Mouse (Mus musculus) heart, embryonic 14.5 days (tissue): ENCODE measurements around the gene Atrnl1. TPM values are rescaled to one million over a fixed set of nuclear protein-coding genes. Genes with fewer than 3 reads are reported as not detected.

ENCODE experiments used
- ATAC-seq: fragments of 200-750 bp; cut with Nextera tagmentation; 2 replicates; pipeline ENCODE4 v1.8.0; 2017; ENCODE audit warnings: low read depth, moderate TSS enrichment; ENCODE audit not compliant: insufficient number of reproducible peaks, insufficient read depth, low FRiP score
- H3K27ac ChIP-seq, 2 experiments: fragments of 200-500 bp in 1 of 2; fragments of 300-500 bp in 1 of 2; sonication (generic) in 1 of 2; replicated peaks in 1 of 2; 2 replicates each; pipeline ENCODE4 v1.5.1; 2012 to 2014; ENCODE audit warnings: low read depth in 2 of 2, low read length in 2 of 2, control low read depth in 1 of 2, mild to moderate bottlenecking in 1 of 2, mixed read lengths in 1 of 2; ENCODE audit not compliant: control insufficient read depth in 1 of 2, insufficient read depth in 1 of 2
- H3K27me3 ChIP-seq: fragments of 300-500 bp; sonication (generic); 2 replicates; pipeline ENCODE4 v1.6.1; 2014; ENCODE audit warnings: mild to moderate bottlenecking, low read length, control low read depth; ENCODE audit not compliant: control insufficient read depth, insufficient read depth
- H3K36me3 ChIP-seq: fragments of 300-500 bp; sonication (generic); 2 replicates; pipeline ENCODE4 v1.6.1; 2014; ENCODE audit warnings: mild to moderate bottlenecking, control low read depth, low read length, mixed read lengths; ENCODE audit not compliant: control insufficient read depth, insufficient read depth
- H3K4me1 ChIP-seq, 2 experiments: fragments of 200-500 bp in 1 of 2; fragments of 300-500 bp in 1 of 2; sonication (generic) in 1 of 2; 2 replicates each; pipeline ENCODE4 v1.6.1; 2012 to 2014; ENCODE audit warnings: low read length in 2 of 2, control low read depth in 1 of 2, mixed read lengths in 1 of 2; ENCODE audit not compliant: control insufficient read depth in 2 of 2, insufficient read depth in 2 of 2
- H3K4me2 ChIP-seq: fragments of 300-500 bp; sonication (generic); 2 replicates; pipeline ENCODE4 v1.6.1; 2014; ENCODE audit warnings: mild to moderate bottlenecking, low read length
- H3K4me3 ChIP-seq, 2 experiments: fragments of 200-500 bp in 1 of 2; fragments of 300-500 bp in 1 of 2; sonication (generic) in 1 of 2; 2 replicates each; pipeline ENCODE4 v1.5.1; 2012 to 2014; ENCODE audit warnings: low read length in 2 of 2, mild to moderate bottlenecking in 2 of 2, control low read depth in 1 of 2, low read depth in 1 of 2, moderate library complexity in 1 of 2; ENCODE audit not compliant: control insufficient read depth in 1 of 2, insufficient read depth in 1 of 2
- H3K9ac ChIP-seq: fragments of 300-500 bp; sonication (generic); 2 replicates; pipeline ENCODE4 v1.6.1; 2014; ENCODE audit warnings: mild to moderate bottlenecking, low read length
- H3K9me3 ChIP-seq: fragments of 300-500 bp; sonication (generic); 2 replicates; pipeline ENCODE4 v1.6.1; 2016; ENCODE audit warnings: low read length, control low read depth; ENCODE audit not compliant: control insufficient read depth
- WGBS: fragments of 180-500 bp; shearing (Covaris S2); extraction: QIAGEN DNeasy Blood & Tissue Kit; methylation state at CpG from one replicate; pipeline ENCODE4 v1.1.7; 2014; 5-methylcytosine and 5-hydroxymethylcytosine counted together
- polyA plus RNA-seq: library from polyadenylated mRNA; unstranded; fragments of >200 nt; fragmentation: Nextera tagmentation; extraction: Ambion mirVana; gene quantifications from 2 replicates; pipeline ENCODE4 v1.2.1, GENCODE M21; 2014

Atrnl1 gene
- polyA plus RNA-seq, 1 experiment from 2014 or later = 4.2 TPM

DNA sequence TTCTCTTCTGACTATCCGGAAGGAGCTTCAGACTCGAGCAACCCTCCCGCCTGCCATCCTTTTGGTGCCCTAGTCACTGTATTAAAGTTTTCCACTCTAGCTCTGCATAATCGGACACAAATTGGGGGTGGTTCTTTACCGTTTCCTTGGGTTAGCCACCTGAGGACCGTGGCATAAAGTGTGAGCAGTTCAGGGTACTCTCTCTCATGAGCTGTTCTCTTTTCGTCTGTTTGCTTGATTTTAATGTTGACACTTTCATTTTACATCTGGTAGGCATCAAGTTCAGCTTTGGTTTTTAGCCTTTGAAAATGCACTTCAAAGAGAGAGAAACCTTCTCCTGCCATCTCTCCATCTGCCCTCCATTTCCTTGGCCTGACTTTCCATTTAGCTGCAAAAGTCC, 484.9 kb downstream of the Atrnl1 start:
- Histone ChIP-seq H3K36me3 (no peaks in the 10 kb centered on the region), H3K27me3 (no peaks in the 10 kb centered on the region), H3K9ac (no peak overlapping the region), H3K4me1 (no peaks in the 10 kb centered on the region), H3K4me2 (no peak overlapping the region), H3K4me3 (no peak overlapping the region), H3K27ac (no peak overlapping the region), H3K9me3 (peaks cover 6% of the 10 kb centered on the region; the same call in 1 of the 2 replicates)
- ATAC-seq = no peak
- 75% methylated on average over 7 of the region's 7 CpGs for WGBS

DNA sequence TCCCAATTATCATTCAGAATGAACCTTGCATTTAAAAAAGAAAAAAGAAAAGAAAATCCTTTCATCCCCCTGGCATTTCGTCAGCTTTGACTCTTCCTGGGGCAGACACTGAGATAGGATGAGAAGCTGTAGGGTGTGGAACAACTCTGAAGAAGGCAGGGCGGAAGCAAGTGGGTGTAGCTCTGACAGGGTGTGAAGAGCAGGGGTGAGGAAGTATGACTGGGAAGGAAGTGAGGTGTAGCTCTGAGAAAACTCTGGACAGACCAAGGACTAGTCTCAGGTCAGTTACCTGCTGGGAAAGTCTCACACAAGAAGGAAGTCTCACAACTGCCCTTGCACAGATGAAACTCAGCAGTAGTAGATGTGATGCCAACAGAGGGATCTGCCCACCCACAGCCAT, 486.4 kb downstream of the Atrnl1 start:
- Histone ChIP-seq H3K9ac (no peak overlapping the region), H3K36me3 (no peaks in the 10 kb centered on the region), H3K4me1 (no peaks in the 10 kb centered on the region), H3K27ac (no peak overlapping the region), H3K4me2 (no peak overlapping the region), H3K9me3 (peaks cover 6% of the 10 kb centered on the region; the same call in 1 of the 2 replicates), H3K27me3 (no peaks in the 10 kb centered on the region), H3K4me3 (no peak overlapping the region)
- WGBS = 89% methylated on average over 2 of the region's 2 CpGs
- ATAC-seq = no peak

DNA sequence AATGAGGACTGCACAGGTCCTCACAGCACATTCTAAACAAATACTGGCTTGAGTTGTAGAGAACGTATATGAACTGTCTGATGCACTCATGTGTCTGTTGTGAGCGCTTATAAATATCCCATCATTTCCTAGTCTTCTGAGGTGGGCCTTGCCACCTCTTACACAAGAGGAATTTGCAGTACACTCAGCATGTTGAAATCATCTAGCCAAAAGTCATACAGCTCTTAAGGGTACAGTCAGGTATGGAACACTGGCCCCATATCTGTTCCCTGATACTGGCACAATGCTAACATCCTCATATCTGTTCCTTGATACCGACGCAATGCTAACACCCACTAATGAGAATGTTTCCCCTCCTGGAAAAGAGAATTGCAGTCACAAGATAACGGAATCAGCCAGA, 488.7 kb downstream of the Atrnl1 start:
- peaks cover 6% of the 10 kb centered on the region; the same call in 1 of the 2 replicates for H3K9me3 ChIP-seq
- H3K4me3 ChIP-seq = no peak overlapping the region
- H3K4me2 ChIP-seq = no peak overlapping the region
- peaks cover 1 to 2% of the 10 kb centered on the region in 2 experiments; a peak in 1 of 4 replicates for H3K4me1 ChIP-seq
- H3K27me3 ChIP-seq = no peaks in the 10 kb centered on the region
- H3K9ac ChIP-seq = no peak overlapping the region
- WGBS = 69% methylated on average over 5 of the region's 5 CpGs
- no peak overlapping the region for H3K27ac ChIP-seq
- no peaks in the 10 kb centered on the region for H3K36me3 ChIP-seq
- no peak for ATAC-seq

DNA sequence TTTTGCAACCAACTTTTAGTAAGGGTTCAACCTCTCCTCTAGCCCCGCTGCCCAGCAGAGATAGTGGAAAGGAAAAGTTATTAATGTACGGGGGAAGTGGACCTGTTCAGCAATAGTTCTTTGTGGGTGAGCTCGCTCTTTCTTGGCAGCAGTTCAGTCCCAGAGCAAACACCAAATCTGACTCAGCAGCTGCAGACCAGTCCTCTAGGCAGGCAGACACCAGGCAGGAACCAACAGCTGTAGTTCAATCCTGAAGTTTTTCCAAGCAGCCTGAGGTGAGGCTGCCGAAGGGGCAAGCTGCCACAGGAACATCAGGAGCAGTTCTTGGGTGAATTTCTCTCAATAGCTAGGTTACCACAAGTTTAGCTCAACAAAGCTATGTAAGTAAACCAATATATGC, 489.5 kb downstream of the Atrnl1 start:
- Histone ChIP-seq H3K4me2 (no peak overlapping the region), H3K9me3 (peaks cover 6% of the 10 kb centered on the region; the same call in 1 of the 2 replicates), H3K27me3 (no peaks in the 10 kb centered on the region), H3K4me3 (no peak overlapping the region), H3K27ac (no peak overlapping the region), H3K9ac (no peak overlapping the region), H3K36me3 (no peaks in the 10 kb centered on the region), H3K4me1 (peaks cover 2% of the 10 kb centered on the region in 2 experiments; a peak in 1 of 4 replicates)
- WGBS = 70% methylated on average over 4 of the region's 4 CpGs
- no peak for ATAC-seq

DNA sequence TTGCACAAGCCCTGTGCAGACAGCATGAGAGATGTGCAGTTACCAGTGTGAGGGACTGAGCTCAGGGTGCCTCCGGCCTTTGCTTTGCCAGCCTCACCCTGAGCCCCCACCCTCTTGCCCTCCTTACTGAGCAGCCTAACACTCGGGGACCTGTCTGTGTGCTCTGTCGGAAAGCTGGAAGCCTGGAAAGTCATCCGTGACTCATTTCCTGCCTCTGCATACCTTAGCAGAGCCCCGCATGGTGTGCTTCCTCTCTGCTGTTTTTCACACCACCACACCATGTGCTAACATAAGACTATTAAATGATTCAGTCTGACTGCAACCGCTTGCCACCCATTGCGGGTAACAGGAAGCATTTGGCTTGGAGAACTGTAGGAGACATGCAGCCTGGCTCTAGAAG, 493.7 kb downstream of the Atrnl1 start:
- peak; percentile 72 for ATAC-seq
- Histone ChIP-seq H3K36me3 (no peaks in the 10 kb centered on the region), H3K4me3 (no peak overlapping the region), H3K9ac (no peak overlapping the region), H3K4me2 (no peak overlapping the region), H3K27ac (no peak overlapping the region), H3K9me3 (peaks cover 3% of the 10 kb centered on the region; the same call in 1 of the 2 replicates), H3K27me3 (no peaks in the 10 kb centered on the region), H3K4me1 (peaks cover 2% of the 10 kb centered on the region in 2 experiments; a peak in 1 of 4 replicates)
- WGBS = 54% methylated on average over 7 of the region's 7 CpGs

DNA sequence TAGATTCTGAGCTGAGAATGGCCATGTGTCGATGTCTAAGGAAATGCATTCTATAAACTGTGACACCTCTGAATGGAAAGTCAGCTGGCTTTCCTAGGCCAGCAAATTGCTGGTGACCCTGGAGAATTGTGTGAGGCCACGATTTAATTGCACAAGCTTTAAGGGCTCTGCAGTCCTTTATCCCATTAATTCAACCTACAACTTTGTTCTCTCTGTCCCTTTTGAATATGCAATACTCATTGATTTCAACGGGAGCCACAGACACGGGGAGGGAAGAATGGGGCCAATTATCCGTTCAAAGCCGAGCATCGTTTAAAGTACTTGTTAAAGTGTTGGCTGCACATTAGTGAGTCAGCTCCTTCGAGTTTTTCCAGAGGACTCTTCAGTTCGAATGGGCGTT, 496.8 kb downstream of the Atrnl1 start:
- Histone ChIP-seq H3K27me3 (no peaks in the 10 kb centered on the region), H3K36me3 (no peaks in the 10 kb centered on the region), H3K4me1 (peaks cover 2% of the 10 kb centered on the region in 2 experiments; a peak in 1 of 4 replicates), H3K9ac (no peak overlapping the region), H3K27ac (no peak overlapping the region), H3K4me3 (no peak overlapping the region), H3K9me3 (no peaks in the 10 kb centered on the region), H3K4me2 (no peak overlapping the region)
- WGBS = 87% methylated on average over 10 of the region's 10 CpGs
- ATAC-seq = no peak

DNA sequence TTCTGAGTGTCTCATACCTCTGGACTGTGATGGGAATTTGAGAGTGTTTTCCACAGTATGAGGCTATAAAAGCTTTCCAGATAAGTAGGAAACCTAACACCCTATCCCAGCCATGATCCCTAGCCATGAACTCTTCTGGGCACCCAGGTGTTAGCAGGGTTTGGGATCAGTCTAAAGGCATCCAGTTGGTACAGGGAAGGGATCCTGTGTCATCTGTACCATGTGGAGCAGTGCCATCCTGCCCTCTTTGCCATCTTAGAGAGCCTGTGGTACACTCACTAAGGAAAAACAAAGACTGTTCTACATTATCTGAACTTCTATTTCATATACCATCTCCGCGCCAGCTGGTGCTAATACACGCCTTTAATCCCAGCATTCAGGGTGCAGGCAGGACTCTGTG, 499.7 kb downstream of the Atrnl1 start:
- no peaks in the 10 kb centered on the region for H3K9me3 ChIP-seq
- ATAC-seq = no peak
- H3K4me2 ChIP-seq = no peak overlapping the region
- H3K36me3 ChIP-seq = no peaks in the 10 kb centered on the region
- no peak overlapping the region for H3K4me3 ChIP-seq
- H3K27ac ChIP-seq = no peak overlapping the region
- H3K4me1 ChIP-seq = no peaks in the 10 kb centered on the region
- 100% methylated on average over 3 of the region's 3 CpGs for WGBS
- no peak overlapping the region for H3K9ac ChIP-seq
- H3K27me3 ChIP-seq = no peaks in the 10 kb centered on the region

DNA sequence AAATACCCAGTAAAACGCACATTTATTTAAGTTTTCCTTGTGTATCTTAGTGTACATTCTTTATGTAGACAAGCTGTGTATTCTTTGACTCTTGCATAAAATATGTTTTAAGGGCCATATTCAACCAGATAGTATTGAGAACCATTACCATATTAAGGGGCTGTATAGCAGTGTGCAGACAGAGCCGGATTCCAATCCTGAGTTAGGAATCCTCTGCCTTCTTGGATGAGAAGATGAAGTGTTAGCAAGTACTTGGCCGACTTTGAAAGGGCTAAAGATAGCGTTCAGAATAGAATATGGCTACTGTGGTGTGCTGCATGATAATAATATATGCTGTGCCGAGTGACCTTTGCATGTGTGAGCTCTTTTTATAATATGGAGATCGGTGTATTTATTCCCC, 500.5 kb downstream of the Atrnl1 start:
- no peak overlapping the region for H3K27ac ChIP-seq
- no peaks in the 10 kb centered on the region for H3K9me3 ChIP-seq
- H3K4me2 ChIP-seq = no peak overlapping the region
- no peak overlapping the region for H3K9ac ChIP-seq
- 70% methylated on average over 6 of the region's 6 CpGs for WGBS
- H3K36me3 ChIP-seq = no peaks in the 10 kb centered on the region
- ATAC-seq = no peak
- no peaks in the 10 kb centered on the region for H3K27me3 ChIP-seq
- H3K4me1 ChIP-seq = no peaks in the 10 kb centered on the region
- no peak overlapping the region for H3K4me3 ChIP-seq
